Mouse (Mus musculus) heart, postnatal 36 days (tissue): ENCODE results near the gene Pard3. TPM values are rescaled to one million over a fixed set of nuclear protein-coding genes. Genes with fewer than 3 reads are reported as not detected.

ENCODE experiments used
- DNase-seq, 2 experiments: peaks; one replicate each; pipeline ENCODE4 v3.0.0; 2021 to 2022
- intact Hi-C: fragments of 180-260 bp; cut with DNase I; formaldehyde crosslinking; loops from one replicate; pipeline ENCODE4 v1.15.1; 2025
- total RNA-seq, 2 experiments: library from RNA; stranded (reverse); gene quantifications; 2 replicates each; pipeline ENCODE4 v1.2.3; 2021

The Pard3 gene
- total RNA-seq, 2 experiments from 2014 or later: 30.9 to 33.5 TPM

DNA sequence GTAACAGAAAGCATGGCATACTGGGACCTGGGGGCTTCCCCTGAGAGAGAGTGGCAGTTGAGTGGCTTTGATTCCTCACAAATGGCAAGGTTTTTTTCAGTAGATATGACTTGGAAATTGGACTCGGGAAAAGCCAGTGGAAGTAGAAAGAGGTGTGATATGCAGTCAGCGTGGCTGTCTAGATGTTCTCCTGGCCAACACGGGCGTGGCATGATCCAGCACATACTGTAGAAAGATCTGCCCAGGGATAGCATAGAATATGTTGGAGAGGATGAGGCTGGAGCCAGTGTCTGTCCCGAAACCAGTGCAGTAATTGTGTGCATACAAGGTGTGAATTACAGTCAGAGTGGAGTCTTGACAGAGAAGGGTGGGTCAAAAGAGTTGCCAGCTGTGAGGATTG is 257.2 kb downstream of the Pard3 start:
- intact Hi-C loops: loop anchor here (5.0 kb wide), 1 partner anchor 129 kb away; no protein-coding TSS in a partner anchor
- no peak for DNase-seq

DNA sequence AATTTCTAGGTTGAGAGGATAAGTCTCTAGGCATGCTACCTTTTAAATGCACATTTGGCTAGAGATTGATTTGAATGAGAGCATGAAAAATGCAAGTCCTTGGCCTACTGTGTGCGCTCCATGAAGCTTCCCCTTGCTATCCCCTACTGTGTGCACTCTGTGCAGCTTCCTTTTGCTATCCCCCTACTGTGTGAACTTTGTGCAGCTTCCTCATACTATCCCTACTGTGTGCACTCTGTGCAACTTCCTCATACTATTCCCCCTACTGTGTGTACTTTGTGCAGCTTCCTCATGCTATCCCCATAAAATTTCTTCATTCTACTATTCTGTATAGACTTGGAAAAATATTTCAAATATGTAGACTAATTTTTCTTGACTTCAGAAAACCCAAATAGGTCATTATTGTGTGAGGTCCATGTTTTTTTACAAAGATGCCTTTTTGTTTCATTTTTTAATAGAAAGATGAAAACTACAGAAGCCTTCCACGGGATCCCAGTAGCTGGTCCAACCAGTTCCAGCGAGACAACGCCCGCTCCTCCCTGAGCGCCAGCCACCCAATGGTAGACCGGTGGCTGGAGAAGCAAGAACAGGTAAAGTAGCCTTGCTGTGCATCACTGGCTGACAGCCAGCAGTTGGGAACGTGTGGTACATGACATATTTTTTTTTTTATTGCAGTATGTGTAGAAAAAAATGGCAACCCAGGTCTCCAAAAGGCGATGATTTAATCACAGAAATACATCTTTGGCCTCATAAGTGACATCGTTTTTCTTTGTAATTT is 260.1 kb downstream of the Pard3 start:
- DNase-seq: no peak
- intact Hi-C loops: loop anchor here (5.0 kb wide), 1 partner anchor 131 kb away; no protein-coding TSS in a partner anchor

DNA sequence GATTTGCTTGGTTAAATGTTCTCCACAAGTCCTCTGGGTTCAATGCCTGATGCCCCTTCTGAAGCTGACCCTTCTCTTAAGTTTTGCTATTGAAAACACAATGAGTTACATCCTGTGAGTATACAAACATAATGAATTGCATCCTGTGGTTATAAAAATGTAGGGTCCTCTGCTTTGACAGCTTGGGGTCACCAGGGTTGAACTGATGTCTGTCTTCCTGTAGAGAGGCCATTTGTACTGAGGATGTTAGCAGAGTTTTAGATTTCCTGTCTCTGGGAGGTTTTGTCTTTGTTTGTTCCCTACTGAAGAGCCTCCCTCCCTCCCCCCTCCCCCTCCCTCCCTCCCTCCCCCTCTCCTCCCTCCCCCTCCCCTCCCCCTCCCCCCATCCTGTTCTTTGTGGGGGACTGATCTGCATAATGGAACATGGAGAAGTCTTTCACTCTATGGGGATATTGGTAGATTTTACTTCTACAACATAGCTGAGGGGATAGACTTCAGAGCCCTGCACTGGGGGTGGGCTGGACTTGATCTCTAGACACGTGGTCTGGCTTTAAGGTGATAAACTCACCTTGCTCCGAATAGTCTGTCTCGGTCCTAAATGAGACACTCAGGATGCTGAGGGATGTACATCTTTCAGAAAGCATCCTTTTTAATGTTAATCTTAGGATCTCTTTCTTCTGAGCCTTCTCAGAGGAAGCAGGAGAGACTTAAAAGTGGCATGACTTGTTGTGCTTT is 261.3 kb downstream of the Pard3 start:
- intact Hi-C loops: loop anchor here (5.0 kb wide), 1 partner anchor 133 kb away; no protein-coding TSS in a partner anchor
- DNase-seq: no peak

DNA sequence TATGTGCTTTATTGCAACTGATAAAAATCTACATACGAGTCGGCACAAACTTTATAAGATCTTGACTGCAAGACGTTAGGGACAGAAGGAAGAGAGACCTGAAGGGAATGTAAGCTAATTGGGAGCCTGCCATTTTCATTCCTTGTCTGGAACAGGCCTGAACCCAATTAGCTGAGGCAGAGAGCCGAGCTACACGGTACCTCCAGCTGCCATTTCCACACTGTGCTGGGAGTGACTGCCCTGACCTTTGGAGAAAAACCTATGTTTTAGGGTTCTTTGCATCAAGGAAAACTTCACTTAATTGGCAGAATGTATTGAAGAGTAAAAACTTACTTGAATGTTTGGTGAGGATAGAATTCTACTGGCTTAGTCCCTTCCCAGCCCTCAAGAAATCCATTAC is 262.1 kb downstream of the Pard3 start:
- intact Hi-C loops: no loop called here
- no peak for DNase-seq

DNA sequence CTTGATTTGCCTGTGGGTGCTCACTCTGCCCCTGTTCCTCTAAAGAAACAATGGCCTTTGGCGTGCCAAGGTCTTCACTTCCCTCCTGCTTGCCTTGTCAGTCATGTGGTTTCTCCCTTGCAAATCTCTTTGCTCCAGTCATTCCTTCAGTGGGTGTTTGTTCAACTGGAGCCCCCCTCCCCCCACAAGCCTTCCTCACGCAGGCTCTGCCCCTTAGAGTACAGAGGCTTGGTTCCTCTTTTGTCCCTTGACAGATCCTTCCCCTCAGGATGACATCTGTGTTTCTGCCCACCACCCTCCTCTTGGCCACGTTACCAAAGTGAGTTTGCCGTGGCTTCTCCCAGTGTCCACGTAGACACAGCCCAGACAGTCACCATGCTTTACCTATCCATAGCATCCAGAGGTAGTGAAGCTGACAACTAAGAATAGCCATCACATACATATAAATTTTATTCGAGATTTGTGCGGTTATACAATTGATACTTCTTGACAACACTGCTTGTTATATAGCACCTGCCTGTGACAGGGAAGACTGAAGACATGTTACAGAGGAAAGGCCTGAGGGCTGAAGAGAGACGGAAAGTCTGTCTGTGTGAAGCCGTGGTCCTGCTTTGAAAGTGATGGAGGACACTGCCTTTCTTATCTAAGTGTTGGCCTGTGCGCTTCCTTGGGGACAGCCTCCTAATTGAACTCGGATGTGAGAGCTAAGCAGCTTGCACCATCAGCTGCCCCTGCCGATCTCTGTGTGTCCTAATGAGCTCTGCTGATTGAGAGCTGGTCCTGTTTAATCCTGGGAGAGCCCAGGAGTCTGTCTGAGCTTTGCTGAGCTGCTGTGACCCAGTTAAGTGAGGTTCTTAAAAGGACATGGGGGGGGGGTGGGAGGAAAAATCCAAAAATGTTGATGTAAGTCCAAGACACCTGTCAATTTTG is 266.8 kb downstream of the Pard3 start:
- DNase-seq: peak; percentile 27 to 28
- intact Hi-C loops: loop anchor here (5.0 kb wide), 2 partner anchors 1032 to 1157 kb away; no protein-coding TSS in a partner anchor

DNA sequence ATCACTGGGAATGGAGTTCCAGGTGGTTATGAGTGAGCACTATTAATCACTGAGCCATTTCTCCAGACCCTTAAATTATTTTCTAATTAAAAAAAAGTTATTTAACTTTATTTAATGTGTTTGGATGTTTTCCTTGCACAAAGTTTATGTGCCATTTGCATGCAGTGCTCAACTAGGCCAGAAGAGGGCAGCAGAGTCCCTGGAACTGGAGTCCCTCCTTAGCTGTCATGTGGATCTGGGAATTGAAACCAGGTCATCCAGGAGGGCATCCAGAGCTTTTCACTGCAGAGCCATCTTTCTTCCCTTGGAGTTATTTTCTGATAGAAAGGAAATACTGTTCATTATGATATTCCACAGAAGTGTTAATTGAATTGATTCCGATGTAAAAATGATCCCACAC is 268.1 kb downstream of the Pard3 start:
- DNase-seq: peak; percentile 54 to 77
- intact Hi-C loops: loop anchor here (5.0 kb wide), 2 partner anchors 1031 to 1156 kb away; no protein-coding TSS in a partner anchor

DNA sequence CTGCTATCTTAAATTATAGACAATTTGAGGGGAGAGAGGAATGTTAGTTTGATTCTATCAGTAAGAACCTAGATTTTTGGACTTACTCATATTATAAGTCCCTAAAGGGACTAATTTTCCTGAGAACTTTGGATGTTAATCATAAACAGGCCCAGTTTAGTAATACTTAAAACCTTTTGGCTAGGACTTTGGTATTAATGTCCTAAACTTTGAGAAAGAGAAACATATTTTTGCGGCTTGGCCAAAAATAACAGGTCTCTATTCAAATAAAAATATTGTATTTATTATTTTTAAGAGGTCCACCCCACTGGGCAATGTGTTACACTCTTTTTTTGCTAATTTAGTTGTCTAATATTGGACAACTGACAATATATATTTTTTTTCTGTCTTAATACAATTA is 271.5 kb downstream of the Pard3 start:
- intact Hi-C loops: no loop called here
- no peak for DNase-seq

DNA sequence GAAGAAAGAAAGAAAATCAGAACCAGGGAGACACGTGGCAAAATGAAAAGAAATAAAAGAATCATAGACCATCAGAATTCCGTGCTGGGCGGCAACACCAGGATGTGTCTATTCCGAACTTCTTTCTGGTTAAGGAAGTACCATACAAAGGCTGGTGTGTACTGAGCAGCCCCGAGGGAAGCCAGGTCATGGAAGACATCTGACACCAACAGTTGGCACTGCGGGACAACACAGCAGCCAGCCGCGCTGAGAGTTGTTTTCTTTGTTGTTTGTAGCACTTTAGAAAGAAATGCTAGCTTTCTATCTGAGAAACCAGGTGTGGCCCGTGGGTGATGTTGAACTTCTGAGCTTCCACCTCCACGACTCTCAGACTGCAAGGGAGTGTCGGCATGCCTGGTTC is 274.5 kb downstream of the Pard3 start:
- DNase-seq: no peak
- intact Hi-C loops: no loop called here

DNA sequence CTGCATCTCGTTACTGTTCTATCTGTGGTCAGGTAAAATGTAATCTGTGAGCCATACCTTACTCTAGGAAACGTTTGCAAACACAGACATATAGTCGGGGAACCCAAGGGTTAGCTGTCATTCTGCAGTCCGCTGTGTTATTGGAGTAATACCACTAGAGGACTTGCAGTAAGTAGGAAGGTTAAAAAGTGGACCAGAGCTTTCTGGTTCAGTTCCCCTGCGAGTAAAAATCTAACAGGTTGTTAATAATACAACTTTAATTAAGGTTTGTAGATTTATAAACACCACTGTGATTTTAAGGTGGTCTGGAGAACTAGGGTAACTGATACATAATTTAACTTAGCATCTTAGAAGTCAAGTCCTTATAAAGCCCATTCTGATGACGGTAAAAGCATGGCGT is 277.4 kb downstream of the Pard3 start:
- intact Hi-C loops: no loop called here

DNA sequence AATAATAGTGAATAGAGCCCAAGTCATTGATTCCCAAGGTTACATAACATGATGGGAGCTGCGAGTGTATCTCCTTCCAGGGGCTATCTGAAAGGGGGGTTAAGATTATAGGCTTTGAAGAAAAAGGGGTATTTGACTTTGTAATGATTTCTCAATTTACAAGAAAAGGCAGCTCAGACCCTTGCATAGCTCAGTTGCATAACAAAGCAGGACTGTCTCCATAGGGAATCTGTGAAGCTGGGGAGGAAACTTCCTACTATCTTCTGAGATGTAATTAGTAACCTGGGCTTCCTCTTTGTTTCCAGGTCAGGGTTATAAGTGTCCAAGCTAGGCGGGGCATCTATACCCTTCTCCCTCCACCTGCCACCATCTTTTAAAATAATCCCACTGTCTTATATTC is 279.4 kb downstream of the Pard3 start:
- intact Hi-C loops: no loop called here
- no peak for DNase-seq

More for the DNA sequence above, 277.4 kb downstream of the Pard3 start:
- DNase-seq: no peak

DNA sequence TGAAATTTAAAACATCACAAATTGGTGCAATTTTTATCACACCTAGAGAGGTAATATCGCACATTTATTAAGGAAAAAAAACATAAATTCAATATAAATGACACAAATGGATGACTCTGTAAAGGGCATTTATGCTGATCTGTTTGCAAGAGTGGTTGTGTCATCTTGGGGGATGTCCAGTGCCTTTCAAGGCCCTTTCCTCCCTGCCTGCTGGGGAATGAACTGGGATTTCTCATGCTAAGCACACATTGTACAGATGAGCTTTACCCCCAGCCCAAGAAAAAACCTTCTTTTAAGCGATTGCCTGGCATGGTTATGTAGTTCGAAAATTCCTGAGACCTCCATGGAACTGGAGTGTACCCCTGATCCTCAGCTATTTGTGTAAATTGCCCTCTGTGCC is 280.7 kb downstream of the Pard3 start:
- intact Hi-C loops: no loop called here
- DNase-seq: no peak

DNA sequence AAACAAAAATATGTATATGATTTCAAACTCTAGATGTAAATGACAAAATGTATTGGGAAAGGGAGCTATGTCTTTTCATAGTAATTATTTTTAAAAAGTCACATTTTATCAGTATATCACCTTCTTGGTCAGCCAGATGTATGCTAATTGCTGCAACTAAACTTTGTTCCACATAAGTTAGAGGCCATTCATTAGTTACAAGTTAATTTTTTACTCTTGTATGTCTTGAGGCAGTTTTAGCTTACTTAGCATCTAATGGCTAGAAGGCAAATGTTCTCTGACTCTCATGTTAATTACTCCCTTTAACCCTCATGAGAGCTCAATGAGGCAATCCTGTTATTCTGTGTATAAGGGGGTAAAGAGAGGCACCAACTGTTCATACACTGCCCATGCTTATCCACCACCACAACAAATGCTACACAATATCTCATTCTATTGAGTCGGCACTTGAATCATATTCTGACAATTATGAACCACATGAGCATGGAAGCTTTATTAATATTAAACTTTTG is 282.3 kb downstream of the Pard3 start:
- intact Hi-C loops: no loop called here
- no peak for DNase-seq

DNA sequence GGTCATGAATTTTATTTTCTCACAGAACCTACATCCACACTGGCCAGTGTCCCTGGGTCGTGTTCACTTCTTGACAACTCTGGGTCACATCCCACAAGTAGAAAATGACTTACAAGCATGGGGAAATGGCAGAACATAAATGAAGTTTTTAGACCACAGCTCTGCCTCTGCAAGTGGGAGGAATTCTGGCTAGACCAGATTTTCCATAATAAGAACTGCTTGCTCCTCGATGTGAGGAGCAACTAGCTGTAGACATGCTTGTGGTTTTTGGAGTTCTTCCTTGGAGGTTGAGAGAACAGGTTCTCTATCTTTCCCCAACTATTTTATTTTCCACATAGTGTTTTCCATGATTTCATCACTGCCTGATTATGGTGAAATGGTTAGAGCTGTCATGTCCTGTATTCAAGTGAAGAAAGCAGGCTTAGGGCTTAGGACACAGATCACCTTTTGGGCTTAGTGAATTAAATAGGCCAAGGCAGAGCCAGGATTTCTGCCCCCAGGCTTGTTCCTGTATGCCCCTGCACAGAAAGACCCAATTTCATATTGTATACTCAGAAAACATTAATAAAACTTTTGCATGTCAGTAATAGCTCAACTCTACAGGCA is 284.3 kb downstream of the Pard3 start:
- DNase-seq: no peak

DNA sequence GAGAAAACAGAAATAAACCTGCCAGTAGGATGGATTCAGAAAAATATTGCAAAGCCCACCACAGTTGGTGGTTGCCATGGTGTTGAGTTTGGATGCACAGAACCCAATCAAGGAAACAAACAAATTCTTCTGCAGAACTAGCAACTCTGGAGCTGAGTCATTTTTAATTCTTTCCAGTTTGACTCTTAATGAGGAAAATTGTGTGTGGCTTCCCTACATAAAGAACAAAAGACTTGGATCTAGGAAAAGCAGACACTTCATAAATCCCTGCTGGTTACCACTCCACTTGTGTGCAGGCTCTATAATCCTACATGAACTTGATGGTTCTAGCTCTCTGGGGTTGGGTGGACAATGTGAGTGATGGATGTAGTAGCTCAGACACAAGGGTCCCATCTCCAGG is 298.1 kb downstream of the Pard3 start:
- DNase-seq: no peak
- intact Hi-C loops: no loop called here

More for the DNA sequence above, 284.3 kb downstream of the Pard3 start:
- intact Hi-C loops: no loop called here

DNA sequence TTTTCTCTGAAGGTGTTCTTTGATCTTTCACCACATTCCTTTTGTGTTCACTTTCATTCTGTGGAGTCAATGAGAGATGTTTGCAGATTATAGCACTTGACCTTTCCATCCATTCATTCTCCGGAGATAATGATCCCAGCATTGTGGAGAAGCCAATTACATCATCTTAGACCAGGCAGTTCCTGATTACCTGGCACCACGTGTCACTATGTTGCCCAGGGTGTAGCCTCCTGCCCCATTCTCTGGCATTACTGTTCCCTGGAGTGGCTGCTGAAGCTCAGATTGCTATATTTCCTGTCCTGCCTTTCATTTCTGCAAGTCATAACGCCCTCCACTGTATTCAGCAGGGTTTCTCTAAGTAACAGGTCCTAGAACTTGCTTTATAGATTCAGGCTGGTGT is 304.7 kb downstream of the Pard3 start:
- no peak for DNase-seq
- intact Hi-C loops: no loop called here

DNA sequence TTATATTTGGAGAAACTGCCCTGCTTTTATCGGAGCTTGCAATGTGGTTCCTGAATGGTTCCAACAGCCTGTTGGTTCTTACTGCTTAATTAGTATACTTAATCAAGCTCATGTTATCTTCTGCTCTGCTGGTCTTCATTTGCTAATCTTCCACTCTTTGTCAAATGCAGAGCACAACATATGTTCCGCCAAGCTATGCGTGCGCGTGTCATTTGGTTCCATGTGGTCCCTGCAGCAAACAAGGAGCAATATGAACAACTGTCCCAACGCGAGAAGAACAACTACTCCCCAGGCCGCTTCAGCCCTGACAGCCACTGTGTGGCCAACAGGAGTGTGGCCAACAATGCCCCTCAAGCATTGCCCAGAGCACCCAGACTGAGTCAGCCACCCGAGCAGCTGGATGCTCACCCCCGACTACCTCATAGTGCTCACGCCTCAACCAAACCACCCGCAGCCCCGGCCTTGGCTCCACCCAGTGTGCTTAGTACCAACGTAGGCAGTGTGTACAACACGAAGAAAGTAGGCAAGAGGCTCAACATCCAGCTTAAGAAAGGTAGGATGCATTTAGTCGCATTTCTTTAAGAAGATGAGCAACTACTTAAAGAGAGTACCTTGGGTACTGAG is 307.7 kb downstream of the Pard3 start:
- intact Hi-C loops: no loop called here
- DNase-seq: no peak

DNA sequence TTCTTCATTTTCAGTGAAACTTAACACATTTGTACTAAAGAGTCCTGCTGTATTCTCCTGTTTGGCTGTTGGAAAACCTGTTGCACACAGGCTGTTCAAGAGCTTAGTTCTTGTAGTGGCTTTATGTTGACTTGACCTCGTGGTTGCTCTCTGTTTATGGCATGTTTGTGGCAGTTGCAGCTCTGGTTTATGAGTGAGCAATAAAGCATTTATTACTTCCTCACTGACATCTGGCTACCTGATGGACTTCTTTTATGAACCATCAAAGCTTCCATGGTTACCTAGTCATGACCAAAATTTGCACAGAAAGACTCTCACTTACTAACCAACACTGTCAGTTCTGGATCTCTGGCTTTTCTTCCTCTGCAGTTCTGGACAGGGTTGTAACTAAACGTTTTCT is 314.1 kb downstream of the Pard3 start:
- intact Hi-C loops: no loop called here
- DNase-seq: no peak

DNA sequence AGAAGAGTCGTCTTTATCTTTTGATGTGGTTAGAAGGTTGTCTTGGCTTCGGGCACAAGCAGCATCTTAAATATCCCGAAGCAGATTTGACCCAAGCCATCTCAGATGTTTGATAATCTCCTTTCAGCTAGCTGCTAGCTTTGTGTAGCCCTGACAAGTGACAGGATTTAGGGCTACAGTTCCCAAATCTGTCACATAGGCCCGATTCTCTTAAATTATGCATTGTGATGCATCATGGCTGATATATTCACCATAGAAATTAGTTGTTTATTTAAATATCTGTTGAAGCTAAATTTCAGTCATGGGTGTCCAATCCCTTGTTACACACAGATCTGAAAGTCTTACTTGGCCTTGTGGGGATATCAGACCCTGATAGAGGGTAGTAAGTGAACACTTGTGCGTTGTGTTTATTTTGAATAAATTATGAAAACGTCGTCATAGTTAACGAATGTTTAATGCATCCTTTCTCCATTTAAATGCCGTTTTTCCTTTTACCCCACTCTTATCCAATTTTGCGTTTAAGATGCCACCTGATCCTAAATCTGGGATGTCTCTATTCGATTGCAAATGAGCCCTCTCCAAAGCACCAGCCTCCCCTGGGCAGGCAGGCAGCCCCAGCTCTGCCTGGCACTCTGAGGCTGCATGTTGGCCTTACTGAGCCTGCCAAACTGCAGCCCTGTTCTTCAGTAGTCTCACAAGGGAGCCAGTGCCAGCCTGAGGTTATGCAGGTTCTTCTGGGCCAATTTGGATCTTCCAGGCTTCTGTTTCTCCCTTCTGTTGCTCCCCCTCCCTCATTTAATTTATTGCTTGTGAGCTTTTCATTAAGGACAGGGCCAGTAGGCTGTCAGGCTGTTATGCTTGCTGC is 315.5 kb downstream of the Pard3 start:
- no peak for DNase-seq
- intact Hi-C loops: no loop called here

DNA sequence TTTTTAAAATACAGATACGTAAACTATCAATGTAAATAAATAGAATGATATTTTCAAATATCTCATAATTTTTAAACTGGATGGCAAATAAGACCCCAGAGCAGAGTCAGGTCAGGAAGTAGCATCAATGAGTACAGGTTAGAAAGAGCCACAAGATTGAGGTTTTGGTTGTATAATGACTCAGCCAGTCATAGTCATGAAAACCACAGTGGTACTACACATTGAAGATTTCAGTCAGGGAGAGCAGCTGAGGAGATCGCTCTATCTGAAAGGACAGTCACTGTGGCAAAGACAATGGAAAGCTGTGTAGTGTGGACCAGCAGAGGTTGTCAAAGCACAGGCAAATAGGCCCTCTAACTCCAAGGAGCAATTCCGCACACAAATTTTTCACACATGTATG is 317.6 kb downstream of the Pard3 start:
- DNase-seq: no peak
- intact Hi-C loops: no loop called here
